Mouse (Mus musculus) heart, postnatal 14 days (tissue): ENCODE measurements at regions not wholly inside any gene's neighbourhood (a gene's known extent, or its start where the extent isn't known, plus 50 kb on each side); places are given as distances from the start of the nearest gene placed in this dataset.

Experiments
- DNase-seq, 2 experiments: peaks; one replicate each; pipeline ENCODE4 v3.0.0; 2021 to 2022
- intact Hi-C: fragments of 180-260 bp; cut with DNase I; formaldehyde crosslinking; loops from one replicate; pipeline ENCODE4 v1.15.1; 2025

- intact Hi-C loops: no loop called here
- no peak for DNase-seq
Observed at GRCm38 (mm10) chr5:102424636-102425242, 56.5 kb upstream of the Arhgap24 start.

GRCm38 (mm10) chr5:102428310-102428709, 52.9 kb upstream of the Arhgap24 start:
- no peak for DNase-seq
- intact Hi-C loops: no loop called here
